Mouse (Mus musculus): ENCODE data around the gene Adamts14. TPM values are rescaled to one million over a fixed set of nuclear protein-coding genes. Genes with fewer than 3 reads are reported as not detected.

The Adamts14 gene
- polyA plus RNA-seq, 1 experiment from 2014 or later: 1.8 TPM

DNA sequence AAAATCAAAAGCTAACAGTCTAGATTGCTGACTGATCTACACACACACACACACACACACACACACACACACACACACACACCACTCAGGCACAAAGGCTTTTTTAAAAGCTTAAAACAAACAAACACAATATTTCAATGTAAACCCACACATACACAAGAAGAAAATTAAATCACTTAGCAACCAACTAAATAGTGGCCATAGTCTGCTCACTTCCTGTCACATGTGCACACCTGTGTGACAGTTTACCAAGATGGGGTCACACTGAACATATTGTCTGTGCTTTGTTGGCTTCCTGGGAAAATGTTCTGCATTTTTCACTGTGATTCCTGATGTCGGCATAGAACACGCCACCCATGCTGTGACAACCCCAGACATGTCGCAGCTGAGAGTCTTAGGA is 41.5 kb downstream of the Adamts14 start:
- H3K36me3 ChIP-seq (ENCODE audit: insufficient read depth, low read length): no peaks in the 10 kb centered on the region
- WGBS: 73% methylated on average over 3 of the region's 3 CpGs
- TF ChIP-seq EP300 (IDR thresholded peaks at IDR 0.05) (no peak), CTCF (IDR thresholded peaks at IDR 0.05) (no peak)

GRCm38 (mm10) chr10:61226784-61227396 is 46.3 kb downstream of the Adamts14 start:
- peak; percentile 55; the same call in 1 of the 2 replicates for ATAC-seq
- Histone ChIP-seq H3K27ac (ENCODE audit: low read length) (no peak overlapping the region), H3K9me3 (ENCODE audit: low read length) (no peaks in the 10 kb centered on the region), H3K4me1 (ENCODE audit: insufficient read depth, low read depth, low read length) (peaks cover 3% of the 10 kb centered on the region; the same call in 1 of the 2 replicates), H3K4me2 (replicated peaks; ENCODE audit: low read depth, low read length) (no peak overlapping the region), H3K36me3 (ENCODE audit: insufficient read depth, low read length) (no peaks in the 10 kb centered on the region), H3K4me3 (ENCODE audit: low read depth, low read length) (no peak overlapping the region), H3K27me3 (replicated peaks; ENCODE audit: insufficient read depth, low read length) (no peaks in the 10 kb centered on the region), H3K9ac (replicated peaks; ENCODE audit: low read depth) (no peak overlapping the region)
- 36% methylated on average over 4 of the region's 4 CpGs for WGBS
- TF ChIP-seq EP300 (IDR thresholded peaks at IDR 0.05) (no peak), CTCF (IDR thresholded peaks at IDR 0.05) (no peak)
- peak; percentile 12 for DNase-seq (ENCODE audit: low spot score)

More for the DNA sequence above, 41.5 kb downstream of the Adamts14 start:
- H3K9ac ChIP-seq (replicated peaks; ENCODE audit: low read depth): no peak overlapping the region
- no peak overlapping the region for H3K4me3 ChIP-seq (ENCODE audit: low read depth, low read length)
- no peak overlapping the region for H3K4me2 ChIP-seq (replicated peaks; ENCODE audit: low read depth, low read length)
- no peaks in the 10 kb centered on the region for H3K9me3 ChIP-seq (ENCODE audit: low read length)
- H3K27ac ChIP-seq (ENCODE audit: low read length): no peak overlapping the region
- no peak for DNase-seq (ENCODE audit: low spot score)
- peaks cover 1% of the 10 kb centered on the region; the same call in 1 of the 2 replicates for H3K4me1 ChIP-seq (ENCODE audit: insufficient read depth, low read depth, low read length)
- ATAC-seq: no peak
- H3K27me3 ChIP-seq (replicated peaks; ENCODE audit: insufficient read depth, low read length): no peaks in the 10 kb centered on the region

GRCm38 (mm10) chr10:61225694-61226093 is 47.5 kb downstream of the Adamts14 start:
- Histone ChIP-seq H3K4me2 (replicated peaks; ENCODE audit: low read depth, low read length) (no peak overlapping the region), H3K4me1 (ENCODE audit: insufficient read depth, low read depth, low read length) (peaks cover 3% of the 10 kb centered on the region; the same call in 1 of the 2 replicates), H3K4me3 (ENCODE audit: low read depth, low read length) (no peak overlapping the region), H3K9me3 (ENCODE audit: low read length) (no peaks in the 10 kb centered on the region), H3K27me3 (replicated peaks; ENCODE audit: insufficient read depth, low read length) (no peaks in the 10 kb centered on the region), H3K27ac (ENCODE audit: low read length) (no peak overlapping the region), H3K9ac (replicated peaks; ENCODE audit: low read depth) (no peak overlapping the region), H3K36me3 (ENCODE audit: insufficient read depth, low read length) (no peaks in the 10 kb centered on the region)
- ATAC-seq (no peak), DNase-seq (ENCODE audit: low spot score) (no peak)
- 75% methylated on average over 5 of the region's 5 CpGs for WGBS
- TF ChIP-seq EP300 (IDR thresholded peaks at IDR 0.05) (no peak), CTCF (IDR thresholded peaks at IDR 0.05) (no peak)

DNA sequence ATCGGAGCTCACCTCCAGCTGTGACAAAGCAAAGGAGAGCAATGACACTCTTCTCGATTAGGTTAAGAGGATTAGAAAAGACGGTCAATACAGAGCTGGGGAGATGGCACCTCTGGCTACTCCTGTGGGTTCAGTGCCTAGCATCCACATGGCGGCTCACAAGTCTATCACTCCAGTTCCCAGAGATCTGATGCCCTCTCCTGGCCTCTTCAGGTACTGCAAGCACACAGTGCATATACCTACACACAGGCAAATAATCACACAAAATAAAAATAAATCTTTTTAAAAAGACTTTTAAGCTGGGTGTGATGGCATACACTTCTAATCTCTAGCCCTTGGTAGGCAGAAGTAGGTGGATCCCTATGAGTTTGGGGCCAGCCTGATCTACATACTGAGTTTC is 53.9 kb downstream of the Adamts14 start:
- H3K36me3 ChIP-seq (ENCODE audit: insufficient read depth, low read length): no peaks in the 10 kb centered on the region
- no peak for DNase-seq (ENCODE audit: low spot score)
- 95% methylated on average over 4 of the region's 4 CpGs for WGBS
- no peaks in the 10 kb centered on the region for H3K9me3 ChIP-seq (ENCODE audit: low read length)
- peak; percentile 22; the same call in 1 of the 2 replicates for TF ChIP-seq CTCF (IDR thresholded peaks at IDR 0.05)
- TF ChIP-seq EP300 (IDR thresholded peaks at IDR 0.05): no peak
- no peaks in the 10 kb centered on the region for H3K27me3 ChIP-seq (replicated peaks; ENCODE audit: insufficient read depth, low read length)
- ATAC-seq: no peak
- no peaks in the 10 kb centered on the region for H3K4me1 ChIP-seq (ENCODE audit: insufficient read depth, low read depth, low read length)
- H3K4me2 ChIP-seq (replicated peaks; ENCODE audit: low read depth, low read length): no peak overlapping the region
- no peak overlapping the region for H3K9ac ChIP-seq (replicated peaks; ENCODE audit: low read depth)
- no peak overlapping the region for H3K4me3 ChIP-seq (ENCODE audit: low read depth, low read length)
- no peak overlapping the region for H3K27ac ChIP-seq (ENCODE audit: low read length)

GRCm38 (mm10) chr10:61216163-61216562 is 57.1 kb downstream of the Adamts14 start:
- Histone ChIP-seq H3K4me2 (replicated peaks; ENCODE audit: low read depth, low read length) (no peak overlapping the region), H3K36me3 (ENCODE audit: insufficient read depth, low read length) (no peaks in the 10 kb centered on the region), H3K9me3 (ENCODE audit: low read length) (no peaks in the 10 kb centered on the region), H3K4me3 (ENCODE audit: low read depth, low read length) (no peak overlapping the region), H3K9ac (replicated peaks; ENCODE audit: low read depth) (no peak overlapping the region), H3K27ac (ENCODE audit: low read length) (0 out of 2 replicates have a peak overlapping the region, but pooled peaks have one; percentile 44), H3K27me3 (replicated peaks; ENCODE audit: insufficient read depth, low read length) (no peaks in the 10 kb centered on the region), H3K4me1 (ENCODE audit: insufficient read depth, low read depth, low read length) (no peaks in the 10 kb centered on the region)
- 51% methylated on average over 4 of the region's 4 CpGs for WGBS
- TF ChIP-seq CTCF (IDR thresholded peaks at IDR 0.05): no peak
- TF ChIP-seq EP300 (IDR thresholded peaks at IDR 0.05): peak; percentile 87
- peak; percentile 67 for DNase-seq (ENCODE audit: low spot score)
- peak; percentile 76 for ATAC-seq

GRCm38 (mm10) chr10:61215658-61216057 is 57.6 kb downstream of the Adamts14 start:
- no peak overlapping the region for H3K4me3 ChIP-seq (ENCODE audit: low read depth, low read length)
- H3K4me1 ChIP-seq (ENCODE audit: insufficient read depth, low read depth, low read length): no peaks in the 10 kb centered on the region
- no peaks in the 10 kb centered on the region for H3K9me3 ChIP-seq (ENCODE audit: low read length)
- DNase-seq (ENCODE audit: low spot score) (no peak), ATAC-seq (no peak)
- no peak for TF ChIP-seq EP300 (IDR thresholded peaks at IDR 0.05)
- peak; percentile 51 for TF ChIP-seq CTCF (IDR thresholded peaks at IDR 0.05)
- no peak overlapping the region for H3K4me2 ChIP-seq (replicated peaks; ENCODE audit: low read depth, low read length)
- H3K36me3 ChIP-seq (ENCODE audit: insufficient read depth, low read length): no peaks in the 10 kb centered on the region
- H3K9ac ChIP-seq (replicated peaks; ENCODE audit: low read depth): no peak overlapping the region
- WGBS: 95% methylated on average over 6 of the region's 6 CpGs
- no peak overlapping the region for H3K27ac ChIP-seq (ENCODE audit: low read length)
- H3K27me3 ChIP-seq (replicated peaks; ENCODE audit: insufficient read depth, low read length): no peaks in the 10 kb centered on the region
